Mouse (Mus musculus) lung, postnatal 0 days (tissue): ENCODE measurements around the gene Des.

Experiments
- CTCF ChIP-seq: IDR thresholded peaks from 2 replicates; pipeline ENCODE4 v1.5.1; 2016; ENCODE audit warnings: antibody characterized with exemption, mild to moderate bottlenecking
- EP300 ChIP-seq: IDR thresholded peaks from 2 replicates; pipeline ENCODE4 v1.6.1; 2016; ENCODE audit warnings: antibody characterized with exemption, mild to moderate bottlenecking, control low read depth

- TF ChIP-seq CTCF (peak; percentile 75), EP300 (no peak)
Observed at GRCm38 (mm10) chr1:75371317-75372095, 11.4 kb downstream of the Des start.
